Mouse (Mus musculus) cerebellum, postnatal 14 days (tissue): ENCODE results near the gene Lyrm1.

Experiments used
- DNase-seq, 2 experiments: peaks; one replicate each; pipeline ENCODE4 v3.0.0; 2021; ENCODE audit warnings: mixed read lengths in 2 of 2

The Lyrm1 gene

DNA sequence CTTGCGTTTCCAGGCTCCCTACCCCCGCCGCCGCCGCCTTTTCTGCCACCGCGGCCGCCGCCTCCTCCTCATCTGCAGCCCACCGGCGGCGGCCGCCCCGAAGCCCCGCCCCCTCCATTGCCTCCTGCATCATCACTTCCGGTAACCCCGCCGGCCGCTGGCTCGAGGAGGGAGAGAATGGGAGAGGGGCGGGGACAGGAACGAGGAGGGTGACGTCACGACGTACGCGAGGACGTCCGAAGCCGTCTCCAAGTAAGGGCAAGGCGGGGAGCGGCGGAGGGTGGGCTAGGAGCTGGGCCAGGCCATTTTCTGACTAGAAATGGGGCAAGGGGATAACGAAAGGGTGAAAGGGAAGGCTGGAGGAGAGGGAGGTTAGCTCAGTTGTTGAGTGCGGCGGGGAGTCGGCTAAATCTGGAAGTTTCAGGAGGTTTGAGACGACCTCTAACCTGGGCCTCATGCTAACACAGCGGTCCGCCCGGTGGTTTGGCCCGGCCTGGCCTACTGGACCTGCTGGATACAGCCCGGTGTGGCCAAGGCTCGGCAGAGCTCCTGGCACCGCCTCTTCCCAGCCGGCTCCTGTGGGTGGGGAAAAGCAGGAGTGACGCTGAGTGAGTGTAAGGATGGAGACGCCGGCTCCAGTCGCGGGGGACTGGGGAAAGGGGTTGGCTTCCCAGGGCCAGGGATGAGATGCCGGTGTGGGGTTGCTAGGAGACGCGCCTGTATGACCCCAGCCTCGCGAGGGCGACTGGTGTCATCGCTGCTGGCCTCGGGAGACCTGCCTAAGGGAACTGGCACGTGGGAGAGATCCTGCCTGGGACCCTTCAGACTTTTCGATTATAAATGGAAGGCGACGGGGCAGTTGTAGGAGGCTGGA, at the start of gene Lyrm1, which contains the start of gene Dcun1d3:
Gene Lyrm1, plus strand, starts transcription at position 223 of the 874 bp plus-strand sequence.
Gene Dcun1d3, minus strand, starts transcription at position 660 of the 874 bp plus-strand sequence.
- DNase-seq, result peak; percentile 99

DNA sequence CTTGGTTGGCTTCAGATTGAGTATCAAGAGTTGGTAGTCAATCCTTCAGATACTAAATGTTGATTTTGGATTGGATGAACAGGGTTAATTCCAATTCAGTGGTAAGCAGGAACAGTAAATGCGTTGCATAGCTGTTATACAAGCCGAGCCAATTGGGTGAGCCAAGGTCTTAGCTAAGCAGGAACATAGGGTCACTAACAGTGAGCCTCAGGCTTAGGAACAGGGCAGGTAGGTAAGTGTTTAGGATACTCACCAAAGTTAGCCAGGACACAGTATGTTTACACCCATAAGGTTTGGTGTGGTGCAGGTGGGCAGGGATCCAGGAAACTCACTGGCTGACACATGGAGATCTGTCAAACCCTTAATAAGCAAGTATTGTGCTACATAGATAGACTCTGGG, 48.3 kb upstream of the Lyrm1 start:
- DNase-seq, result no peak

DNA sequence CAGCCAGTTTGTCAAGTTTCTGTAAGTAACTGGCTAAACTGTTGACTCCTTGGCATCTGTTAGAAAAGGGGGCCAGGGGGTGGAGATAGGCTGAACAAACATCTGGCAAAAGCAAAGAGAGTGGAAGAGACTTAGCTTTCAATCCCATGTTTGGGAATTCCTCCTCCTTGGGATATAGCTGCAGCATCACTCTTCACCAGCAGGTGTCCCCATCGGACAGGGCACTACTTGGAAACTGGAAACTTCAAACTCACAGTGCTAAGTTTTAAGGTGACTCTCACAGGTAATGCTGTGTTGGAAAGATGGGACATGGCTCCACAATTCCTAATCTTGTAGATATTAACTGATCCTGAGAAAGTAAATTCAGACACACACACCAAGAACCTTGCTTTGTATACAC, 46.6 kb upstream of the Lyrm1 start:
- DNase-seq, result peak; percentile 85 to 88

DNA sequence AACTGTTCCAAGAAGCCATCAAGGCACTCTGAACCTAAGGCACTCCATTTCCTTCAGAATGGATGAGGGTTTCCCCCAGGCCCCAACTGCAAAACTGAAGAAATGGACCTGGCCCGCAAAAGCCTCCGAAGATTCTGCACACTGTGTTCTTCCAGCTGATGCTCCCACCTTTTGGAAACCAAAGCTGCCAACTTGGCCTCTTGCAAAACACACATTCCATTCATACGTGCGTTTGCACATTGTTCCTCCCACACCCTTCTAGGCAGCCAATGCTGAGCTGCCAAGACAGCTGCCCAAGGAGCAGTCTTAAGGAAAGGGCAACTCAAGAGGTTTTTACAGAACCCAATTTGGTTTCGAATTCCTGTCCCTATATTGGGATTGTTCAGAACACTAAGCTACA, 44.9 kb upstream of the Lyrm1 start:
- no peak for DNase-seq

DNA sequence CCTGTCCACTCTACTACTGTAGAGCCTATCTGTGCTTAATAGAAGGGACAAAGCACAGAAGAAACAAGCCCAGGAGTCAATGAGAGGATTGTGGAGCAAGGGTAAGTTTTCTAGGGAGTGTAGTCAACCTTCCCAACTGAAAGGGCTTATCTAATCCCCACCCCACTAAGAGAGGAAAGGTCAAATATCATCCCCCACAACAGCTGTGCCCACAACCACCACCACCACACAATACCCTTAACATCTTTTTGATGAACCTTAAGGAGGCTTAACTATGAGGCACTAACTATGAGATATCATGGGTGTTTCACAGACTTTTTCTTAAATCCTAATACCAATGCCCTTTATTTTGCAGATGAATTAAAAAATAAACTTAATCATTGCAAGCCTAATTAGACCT, 43.2 kb upstream of the Lyrm1 start:
- DNase-seq, result no peak

DNA sequence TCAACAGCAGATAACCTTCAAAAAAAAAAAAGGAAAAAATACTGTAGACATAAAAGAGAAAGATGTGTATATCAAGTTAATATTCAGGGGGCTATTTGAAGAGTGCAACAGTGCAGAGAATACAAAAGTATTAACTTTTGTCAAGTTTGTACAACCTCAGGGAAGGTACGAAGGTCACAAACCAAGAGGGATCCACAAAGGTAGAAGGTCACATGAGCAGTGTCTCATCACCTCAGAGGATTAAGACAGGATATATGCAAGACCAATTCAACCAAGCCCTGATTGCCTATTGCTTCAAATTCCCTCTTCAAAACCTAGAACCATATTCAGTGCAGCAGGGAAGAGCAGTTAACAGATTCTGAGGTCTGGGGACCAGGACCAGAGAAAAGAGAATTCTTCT, 42.5 kb upstream of the Lyrm1 start:
- DNase-seq, result no peak

DNA sequence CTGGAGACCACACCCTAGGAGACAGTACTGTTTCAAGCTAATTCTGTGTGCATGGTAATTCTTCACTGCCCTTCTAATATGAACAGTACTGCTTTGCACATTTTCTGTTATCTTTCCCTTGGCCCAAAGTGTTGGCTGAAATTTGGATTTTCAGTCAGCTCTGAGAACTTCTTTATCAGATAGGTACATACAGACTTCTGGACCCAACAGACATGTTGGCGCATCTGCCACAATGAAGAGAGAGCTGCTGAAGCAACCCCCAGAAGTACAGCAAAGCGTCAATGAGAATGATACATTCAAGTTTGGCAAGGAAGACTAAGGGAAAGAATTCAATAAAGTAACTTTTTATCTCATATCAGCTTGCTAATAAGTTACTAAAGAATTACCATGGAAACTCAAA, 41.3 kb upstream of the Lyrm1 start:
- DNase-seq, result no peak

DNA sequence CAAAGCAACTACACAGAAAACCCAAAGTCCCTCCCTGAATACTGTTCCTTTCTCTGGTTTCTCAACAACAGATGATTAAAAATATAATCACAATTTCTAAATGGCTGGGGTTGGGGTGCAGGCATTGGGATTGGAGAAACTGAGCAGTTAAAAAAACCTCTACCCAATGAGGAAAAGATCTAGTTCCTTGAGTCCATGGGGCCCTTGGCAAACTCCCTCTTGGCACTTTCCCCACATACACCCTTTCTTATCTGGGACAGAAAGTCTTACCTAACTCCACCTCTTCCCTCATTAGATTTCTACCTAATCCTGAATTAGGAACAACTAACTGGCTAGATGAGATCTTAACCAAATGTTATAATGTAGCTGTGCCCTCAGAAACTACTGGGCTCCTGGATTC, 40.6 kb upstream of the Lyrm1 start:
- no peak for DNase-seq

DNA sequence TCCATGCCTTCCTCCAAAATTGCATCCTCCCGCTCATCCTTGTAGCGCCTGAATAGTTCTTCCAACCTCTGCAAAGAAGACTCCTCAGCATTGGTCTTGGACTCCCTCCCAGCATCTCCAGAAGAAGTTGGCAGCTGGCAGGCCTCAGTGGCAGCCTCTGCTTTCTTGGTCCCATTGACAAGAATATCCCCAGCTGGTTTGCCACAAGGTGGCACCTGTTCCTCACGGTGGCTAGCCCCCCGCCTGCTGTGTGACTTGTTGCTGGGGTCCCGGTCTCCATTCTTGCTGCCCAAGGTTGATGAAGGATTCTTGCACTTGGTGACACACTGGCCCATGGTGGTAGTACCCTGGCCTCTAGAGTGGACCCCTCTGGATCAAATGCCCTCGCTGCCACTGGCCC, 36.2 kb upstream of the Lyrm1 start:
- DNase-seq, result peak in 1 of 2 experiments; percentile 32

DNA sequence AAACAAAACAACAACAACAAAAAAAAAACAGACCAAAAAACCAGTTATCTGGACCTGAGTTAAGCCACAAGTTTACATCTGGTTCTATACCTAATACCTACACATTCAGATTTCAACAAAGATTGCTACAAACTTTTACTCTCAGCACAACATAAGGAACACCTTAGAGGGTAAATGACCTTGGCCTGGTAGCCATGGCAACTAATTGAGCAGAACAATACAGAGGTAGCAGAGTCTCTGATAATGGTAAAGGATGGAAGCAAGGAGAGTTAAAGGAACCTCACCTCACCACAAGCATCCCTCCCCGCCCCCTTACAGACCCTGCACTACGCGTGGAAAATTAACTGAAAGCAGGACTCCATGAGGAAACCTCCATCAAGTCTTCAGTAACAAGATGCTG, 35.5 kb upstream of the Lyrm1 start:
- no peak for DNase-seq

DNA sequence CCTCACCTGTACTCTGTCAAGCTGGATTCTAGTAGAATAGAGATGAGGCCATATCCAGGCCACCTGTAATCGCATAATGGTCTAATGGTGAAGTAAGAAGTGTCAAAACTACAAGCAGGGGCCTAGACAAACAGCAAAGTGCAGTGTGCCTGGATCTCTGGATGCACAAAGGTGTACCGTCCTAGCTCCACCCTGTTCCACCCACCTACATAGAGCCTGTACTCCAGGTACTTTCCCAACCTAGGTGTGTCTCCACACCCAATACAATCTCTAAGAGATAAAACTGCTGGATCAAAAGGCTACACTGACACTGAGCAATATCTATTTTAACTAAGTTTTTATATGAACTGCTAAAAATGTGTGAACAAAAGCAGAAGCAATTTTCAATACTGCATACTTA, 35.1 kb upstream of the Lyrm1 start:
- no peak for DNase-seq

DNA sequence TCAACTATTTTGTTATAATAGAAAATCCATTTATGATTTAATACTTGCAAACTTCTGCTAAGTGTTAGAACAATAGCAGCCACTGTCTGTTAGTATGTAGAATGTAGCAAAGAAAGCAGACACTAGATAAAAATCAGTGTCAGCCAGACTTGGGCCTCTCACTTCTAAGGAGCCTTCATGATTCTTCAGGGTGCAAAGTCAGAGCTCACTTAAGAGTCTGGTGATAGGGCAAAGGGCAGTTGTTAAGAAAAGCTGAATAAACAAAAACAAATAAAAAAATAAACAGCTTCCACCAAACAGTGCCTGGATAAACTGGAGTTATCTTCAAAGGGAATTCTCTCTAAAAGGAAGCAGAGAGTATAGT, 34.7 kb upstream of the Lyrm1 start:
- DNase-seq, result no peak

DNA sequence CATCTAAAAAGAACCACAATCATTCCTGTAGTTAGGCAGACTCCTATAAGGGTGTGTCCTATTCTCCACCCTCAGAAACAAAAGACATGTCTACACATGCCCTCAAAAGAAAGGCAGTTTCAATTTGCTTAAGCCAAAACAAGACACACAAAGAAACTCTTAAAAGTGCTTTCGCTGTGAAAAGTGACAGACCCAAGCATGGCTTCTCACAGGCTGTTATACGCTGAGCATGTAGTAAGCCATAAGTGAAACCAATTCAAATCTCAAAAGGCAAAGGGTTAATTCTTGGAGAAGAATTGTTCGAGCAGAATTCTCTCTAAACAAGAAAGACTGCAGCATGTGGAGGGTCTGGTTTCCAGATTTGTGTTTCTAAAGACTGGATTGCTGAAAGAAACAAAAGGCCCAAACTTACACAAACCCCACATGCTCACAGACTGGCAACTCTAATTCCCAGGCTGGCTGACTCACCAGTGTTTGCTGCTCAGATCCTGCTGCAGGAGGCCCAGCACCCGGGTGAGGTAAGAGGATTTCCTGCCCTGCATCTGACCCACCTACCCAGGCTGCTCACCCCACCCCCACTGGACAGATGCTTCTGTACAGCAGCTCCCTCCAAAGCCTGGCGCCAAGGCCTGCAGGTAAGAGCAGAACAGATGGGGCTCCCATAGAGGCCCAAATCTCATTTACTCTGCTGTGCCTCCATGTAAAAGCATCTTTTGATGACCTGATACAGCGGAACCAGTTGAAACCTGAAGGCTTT, 34.1 kb upstream of the Lyrm1 start:
- peak; percentile 31 to 55 for DNase-seq

DNA sequence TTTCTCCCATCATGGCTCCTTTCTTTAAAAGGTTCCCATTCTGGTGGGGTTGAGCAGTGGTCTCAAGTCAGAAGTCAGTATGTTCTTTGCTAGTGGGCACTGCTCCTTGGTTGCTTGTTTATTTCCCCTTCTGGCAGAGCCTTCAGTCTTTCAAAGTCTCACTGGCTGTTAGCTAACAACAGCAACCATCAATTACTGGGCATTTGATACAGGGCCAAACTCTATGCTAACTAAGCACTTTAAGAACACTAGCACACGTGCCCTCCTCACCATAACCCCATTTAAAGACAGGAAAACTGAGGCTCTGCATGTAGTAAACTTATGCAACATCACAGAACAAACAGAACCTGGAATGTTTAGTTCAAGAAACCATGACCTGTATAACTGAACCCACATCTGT, 33.5 kb upstream of the Lyrm1 start:
- no peak for DNase-seq

DNA sequence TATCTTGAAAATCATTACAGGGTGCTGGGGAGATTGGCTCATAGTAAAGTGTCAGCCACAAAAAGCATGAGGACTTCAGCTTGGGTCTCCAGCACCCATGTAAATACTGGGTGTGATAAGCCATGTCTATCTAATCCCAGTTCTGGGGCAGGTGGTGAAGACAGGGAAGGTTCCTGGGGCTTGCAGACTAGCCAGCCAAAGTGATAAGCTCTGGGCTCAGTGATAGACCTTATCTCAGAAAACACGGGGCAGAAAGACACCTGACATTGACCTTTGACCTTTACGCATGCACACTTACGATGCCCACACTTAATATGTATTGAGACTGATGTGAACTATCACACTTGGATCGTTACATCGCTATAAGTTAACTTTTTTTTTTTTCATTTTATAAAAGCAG, 31.2 kb upstream of the Lyrm1 start:
- DNase-seq, result no peak

DNA sequence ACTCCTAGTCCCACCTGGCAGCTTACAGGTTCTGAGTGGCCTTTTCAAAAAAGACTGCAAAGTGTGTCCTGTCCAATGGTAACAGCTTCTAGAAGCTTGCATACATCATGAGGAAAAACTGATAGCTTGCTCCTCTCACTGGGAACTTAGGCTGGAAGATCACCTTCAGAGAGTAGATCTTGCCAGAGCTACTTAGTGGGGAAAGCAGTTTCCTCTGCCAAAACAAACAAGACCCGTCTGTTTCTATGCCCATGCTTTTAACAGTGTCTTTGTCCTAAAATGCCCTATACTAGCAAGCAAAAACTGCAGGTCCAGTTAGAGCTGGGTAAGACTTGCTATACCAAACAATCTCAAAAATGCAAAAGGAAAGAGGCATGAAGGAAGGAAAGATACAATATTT, 29.5 kb upstream of the Lyrm1 start:
- DNase-seq, result peak in 1 of 2 experiments; percentile 31

DNA sequence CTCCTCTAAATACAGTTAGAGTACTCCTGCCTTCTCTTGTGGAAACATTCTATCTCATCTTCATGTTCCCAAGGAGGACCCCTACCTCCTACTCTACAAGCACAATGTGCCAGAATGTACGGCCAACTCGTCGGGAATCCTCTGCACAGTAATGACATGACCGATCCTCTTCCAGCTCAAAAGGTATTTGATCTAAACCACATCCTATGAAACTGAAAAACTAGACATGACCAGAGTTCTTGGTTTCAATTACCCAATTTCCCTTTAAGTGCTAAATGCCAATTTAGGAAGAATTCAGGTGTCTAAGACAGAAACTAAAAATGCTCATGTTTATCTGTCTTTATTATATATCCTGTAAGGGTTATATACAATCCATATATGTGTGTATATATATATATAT, 23.5 kb upstream of the Lyrm1 start:
- no peak for DNase-seq

DNA sequence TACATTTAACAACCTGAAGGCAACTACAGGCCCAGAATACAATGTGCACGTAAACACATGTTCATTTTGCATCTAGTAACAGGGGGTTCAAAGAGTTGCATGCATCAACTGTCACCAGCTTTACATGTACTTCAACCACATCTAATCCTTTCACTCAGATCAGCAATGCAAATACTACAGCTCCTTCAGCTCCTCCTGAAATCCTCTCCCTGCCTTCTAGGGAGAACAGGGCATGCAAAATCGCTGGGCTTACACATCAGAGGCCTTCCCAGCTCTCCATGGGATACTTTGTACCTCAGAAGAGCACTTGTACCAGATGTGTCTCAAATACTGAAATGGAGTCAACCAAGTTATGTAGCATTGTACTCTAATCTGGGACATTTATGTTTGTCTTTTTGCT, 22.6 kb upstream of the Lyrm1 start:
- DNase-seq, result no peak

DNA sequence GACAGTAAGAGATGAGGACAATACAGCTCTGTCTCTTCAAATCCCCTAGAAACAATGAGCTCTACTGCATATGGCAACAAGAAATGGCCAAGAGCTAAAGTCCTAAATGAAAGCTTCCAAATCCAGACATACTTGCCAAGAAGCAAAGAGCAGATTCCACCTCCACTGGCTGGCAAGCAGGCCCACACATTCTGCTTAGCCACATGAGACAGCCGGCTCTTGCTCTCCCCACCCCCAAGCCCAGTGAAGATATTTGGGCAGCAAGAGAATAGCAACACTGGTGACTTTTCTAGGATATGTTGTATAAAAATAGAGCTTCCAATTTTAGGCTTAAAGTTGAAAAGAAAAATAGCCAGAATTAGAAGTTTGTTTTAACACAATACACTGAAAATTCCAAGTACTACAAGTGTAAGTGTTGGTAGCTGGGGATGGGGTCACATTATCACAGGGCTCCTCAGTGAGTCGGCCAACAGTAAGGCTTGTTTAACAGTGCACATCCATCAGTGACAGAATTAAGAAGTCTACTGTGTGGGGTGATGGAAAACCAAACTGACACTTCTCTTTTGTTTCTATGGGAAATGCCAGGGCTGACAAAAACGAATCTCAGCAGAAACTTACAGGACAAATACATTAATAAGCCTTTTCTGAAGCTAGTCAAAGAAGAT, 19.8 kb upstream of the Lyrm1 start:
- peak; percentile 66 to 73 for DNase-seq

DNA sequence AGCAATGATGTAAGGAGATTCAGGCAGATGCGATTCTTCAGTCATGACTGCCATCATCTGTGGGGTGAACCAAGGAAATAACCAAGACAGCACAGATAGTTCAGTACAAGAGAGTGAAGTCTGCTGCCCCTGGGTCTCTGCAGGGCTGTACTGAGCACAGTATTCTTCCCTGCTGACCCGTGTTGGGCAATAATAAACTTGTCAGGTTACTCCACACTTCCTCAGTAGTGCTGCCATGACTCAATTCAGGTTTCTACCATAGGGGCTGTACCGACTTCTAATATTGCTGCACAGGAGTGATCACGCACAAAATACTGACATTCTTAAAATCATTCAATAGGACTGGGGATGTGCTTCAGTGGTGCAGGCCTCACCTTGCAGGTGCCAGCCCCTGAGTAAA, 16.5 kb upstream of the Lyrm1 start:
- no peak for DNase-seq

DNA sequence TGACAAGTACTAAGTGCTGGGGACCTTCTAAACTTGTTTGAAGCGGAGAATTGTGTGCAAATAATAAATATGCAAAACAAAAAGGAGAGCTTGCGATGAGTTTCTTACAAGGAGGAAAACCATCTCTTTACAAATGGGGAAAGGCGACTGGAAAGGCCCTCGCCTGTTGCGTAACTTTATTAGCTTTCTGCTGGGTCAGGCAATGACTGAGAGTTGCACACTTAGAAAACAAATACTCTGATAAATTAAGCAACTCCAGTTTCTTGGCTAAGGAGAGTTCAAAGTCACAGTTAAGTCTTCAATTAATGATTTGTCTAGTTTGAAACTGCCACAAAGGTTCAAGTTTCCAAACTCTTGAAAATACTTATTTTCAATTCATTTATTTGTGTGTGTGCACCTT, 15.3 kb upstream of the Lyrm1 start:
- no peak for DNase-seq

DNA sequence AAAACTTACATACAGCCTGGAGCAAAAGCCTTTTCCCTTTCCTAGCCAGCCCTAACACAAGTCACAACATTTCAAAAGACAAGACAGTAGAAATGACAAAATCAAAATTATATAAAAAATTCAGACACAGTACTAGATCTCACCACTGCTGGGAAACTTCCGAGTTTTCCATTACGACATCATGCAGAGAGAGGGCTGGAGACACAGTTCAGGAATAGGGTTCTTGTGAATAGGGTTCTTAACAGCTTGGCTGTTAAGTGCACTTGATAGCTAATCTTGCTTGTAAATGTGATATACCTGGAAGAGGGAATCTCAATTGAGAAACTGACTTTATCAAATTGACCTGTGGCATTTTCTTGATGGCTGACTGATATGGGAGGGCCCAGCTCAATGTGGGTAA, 14.4 kb upstream of the Lyrm1 start:
- no peak for DNase-seq

DNA sequence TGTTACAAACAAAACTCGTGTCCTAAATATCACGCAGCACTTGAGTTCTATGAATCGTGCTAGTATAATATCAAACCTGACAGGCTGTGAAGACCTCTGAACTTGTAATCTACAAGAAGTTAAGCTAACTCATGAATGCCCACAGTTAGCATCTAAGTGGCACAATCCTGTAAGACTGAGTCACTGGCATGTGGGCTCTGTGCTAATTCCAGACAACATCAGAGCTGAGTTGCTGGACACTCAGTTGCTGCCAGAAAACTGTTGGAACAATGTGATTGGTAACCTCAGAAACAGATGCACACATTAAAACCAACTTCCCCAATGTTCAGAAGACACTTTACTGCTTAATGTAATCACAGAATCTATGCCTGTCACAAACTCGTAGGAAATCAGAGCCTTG, 7.8 kb upstream of the Lyrm1 start:
- no peak for DNase-seq

DNA sequence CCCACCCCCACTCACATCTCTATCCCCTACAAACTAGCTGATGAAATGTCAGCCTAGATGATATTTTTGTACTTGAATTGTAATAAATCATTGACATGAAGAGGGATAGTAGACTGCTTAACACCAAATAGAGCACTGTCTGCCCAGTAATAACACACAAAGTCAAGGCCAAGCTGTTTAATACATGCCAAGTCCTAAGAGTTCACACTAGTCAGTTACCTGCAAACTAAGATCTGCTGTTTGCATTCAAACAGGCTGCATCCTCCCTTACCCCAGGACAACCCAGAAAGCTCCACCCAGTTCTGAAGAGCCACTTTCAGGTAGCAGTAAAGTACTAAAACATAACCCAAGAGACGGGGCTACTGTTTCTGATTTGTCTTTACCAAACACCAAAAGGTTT, 3.5 kb upstream of the Lyrm1 start:
- no peak for DNase-seq
